Mouse (Mus musculus): ENCODE measurements around the gene Tex46. TPM values are rescaled to one million over a fixed set of nuclear protein-coding genes. Genes with fewer than 3 reads are reported as not detected.

Tex46 gene
- polyA plus RNA-seq, 1 experiment, result not detected

DNA sequence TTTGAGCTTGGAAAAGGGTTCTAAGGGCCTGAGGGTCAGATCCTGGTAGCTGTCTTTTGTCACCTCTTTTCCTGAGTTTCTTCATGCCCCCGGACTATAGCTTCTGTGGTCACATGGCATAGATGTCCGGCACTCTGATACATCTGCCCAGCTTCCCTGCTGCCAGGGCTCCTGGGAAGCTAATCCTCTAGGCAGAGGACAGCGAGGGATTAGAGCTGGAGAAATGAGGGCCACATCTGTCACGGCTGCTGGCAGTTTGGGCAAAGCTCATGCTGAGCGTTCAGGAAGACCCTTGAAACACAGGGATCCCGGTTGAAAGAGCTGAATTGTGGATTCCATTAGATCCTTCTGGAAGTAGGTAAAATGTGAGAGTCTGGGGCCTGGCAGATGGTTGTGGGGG, 12.2 kb downstream of the Tex46 start, which contains the start of gene Lactbl1:
Gene Lactbl1 (plus strand): TSS at position 234 of the 400 bp plus-strand sequence.
- 72% methylated on average over 6 of the region's 6 CpGs for WGBS
- no peak for DNase-seq (ENCODE audit: low read depth, low spot score)

DNA sequence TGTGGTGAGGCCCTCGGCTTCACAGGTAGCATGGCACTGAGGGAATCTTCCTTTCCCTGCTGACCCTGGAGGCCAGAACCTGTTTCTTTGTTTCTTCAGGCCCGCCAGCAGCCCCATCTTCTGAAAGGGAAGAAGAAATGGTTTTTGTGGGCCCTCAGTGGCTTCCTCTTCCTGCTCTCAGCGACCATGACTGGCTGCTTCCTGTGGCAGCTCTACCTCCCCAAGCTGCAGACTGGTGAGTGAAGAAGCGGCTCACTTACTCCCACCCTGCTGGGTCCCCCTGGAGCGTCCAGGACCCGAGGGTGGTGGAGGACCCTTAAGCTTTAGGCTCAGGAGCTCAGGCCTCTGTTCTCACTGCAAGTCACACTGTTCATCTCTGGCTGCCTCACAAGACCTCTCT, 16.4 kb downstream of the Tex46 start:
- 61% methylated on average over 6 of the region's 6 CpGs for WGBS
- DNase-seq (ENCODE audit: low read depth, low spot score), result no peak

DNA sequence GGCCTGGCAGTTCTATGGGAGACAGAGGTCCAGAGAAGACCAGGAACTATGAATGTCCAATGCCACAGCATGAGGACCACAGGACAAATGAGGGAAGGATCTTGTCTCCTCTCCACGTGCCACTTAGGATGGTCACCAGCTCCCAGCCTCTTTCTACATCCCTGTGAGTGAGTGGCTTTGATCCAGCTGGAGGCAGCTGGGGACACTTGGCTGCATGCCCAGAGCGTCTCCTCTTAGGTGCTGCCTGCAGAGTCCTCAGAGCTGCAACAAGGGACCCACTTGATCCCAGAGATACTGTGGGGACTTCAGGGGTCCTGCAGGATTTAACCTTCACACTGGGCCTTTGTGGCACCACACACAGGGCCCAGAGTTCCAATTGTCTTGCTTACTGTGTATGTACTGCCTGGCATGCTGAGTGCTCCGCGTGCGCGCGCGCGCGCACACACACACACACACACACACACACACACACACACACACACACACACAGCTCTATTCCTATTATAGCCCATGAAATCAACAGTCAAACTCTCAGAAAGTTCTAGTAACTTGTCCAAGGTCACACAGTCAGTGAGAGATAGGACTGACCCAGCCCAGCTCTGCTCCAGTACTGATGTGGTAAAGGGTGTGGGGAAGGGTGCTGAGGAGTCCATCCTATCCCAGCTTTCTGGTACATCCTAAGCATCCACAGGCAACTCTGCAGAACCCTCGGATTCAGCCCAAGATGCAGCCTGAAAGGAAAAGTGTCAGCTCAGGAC, 21.2 kb downstream of the Tex46 start:
- no peak for DNase-seq (ENCODE audit: low read depth, low spot score)
- 76% methylated on average over 11 of the region's 11 CpGs for WGBS

DNA sequence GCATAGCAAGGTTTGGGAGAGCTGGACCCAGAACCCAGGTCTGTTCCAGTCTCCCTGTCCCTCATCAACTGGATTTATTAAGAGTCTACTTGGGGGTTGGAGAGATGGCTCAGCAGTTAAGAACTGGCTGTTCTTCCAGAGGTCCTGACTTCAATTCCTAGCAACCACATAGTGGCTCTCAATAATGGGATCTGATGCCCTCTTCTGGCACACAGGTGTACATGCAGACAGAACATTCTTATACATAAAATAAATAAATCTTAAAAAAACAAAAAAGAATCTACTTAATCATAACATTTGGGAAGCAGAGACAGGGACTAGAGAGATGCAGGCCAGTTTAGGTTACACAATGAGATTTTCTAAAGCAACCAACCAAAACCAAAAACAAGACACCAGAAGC, 25.8 kb downstream of the Tex46 start:
- no peak for DNase-seq (ENCODE audit: low read depth, low spot score)

DNA sequence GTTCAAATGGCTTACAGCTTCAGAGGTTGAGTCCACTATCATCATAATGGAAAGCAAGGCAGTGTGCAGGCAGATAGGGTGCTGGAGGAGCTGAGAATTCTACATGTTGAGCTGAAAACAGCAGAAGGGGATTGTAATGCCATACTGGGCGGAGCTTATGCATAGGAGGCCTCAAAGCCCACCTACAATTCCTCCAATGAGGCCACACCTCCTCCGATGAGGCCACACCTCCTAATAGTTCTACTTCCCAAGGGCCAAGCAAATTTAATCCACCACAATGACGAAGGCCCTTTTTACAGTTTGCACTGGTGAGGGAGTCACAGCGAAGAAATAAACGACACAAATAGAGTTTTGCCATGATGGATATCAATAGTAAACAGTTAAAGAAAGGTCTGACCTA, 26.3 kb downstream of the Tex46 start:
- DNase-seq (ENCODE audit: low read depth, low spot score), result no peak
- WGBS, result 73% methylated on average over 5 of the region's 5 CpGs

DNA sequence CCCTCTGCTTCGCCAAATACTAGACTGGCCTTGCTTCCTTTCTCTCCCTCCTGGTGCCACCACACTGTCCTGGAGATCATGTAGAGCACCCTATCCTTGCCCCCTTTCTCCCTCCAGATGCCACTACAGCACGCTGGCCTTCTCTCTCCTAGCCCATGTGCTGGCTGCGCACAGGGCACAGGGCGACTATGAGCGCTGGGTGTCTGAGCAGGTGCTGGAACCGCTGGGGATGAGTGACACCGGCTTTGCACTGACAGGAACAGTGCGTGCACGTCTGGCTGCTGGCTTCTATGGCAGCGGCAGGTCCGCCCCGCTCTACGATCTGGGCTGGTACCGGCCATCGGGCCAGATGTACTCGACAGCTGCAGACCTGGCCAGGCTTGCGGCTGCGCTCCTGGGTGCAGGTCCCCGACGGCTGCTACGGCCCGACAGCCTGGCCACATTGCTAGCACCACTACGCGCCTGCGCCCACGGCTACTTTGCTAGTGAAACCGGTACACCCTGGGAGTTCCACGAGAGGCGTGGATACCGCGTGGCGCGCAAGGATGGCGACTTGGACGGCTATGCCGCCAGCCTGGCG, 26.8 kb downstream of the Tex46 start:
- DNase-seq (ENCODE audit: low read depth, low spot score), result no peak
- WGBS, result 15% methylated on average over 37 of the region's 37 CpGs

DNA sequence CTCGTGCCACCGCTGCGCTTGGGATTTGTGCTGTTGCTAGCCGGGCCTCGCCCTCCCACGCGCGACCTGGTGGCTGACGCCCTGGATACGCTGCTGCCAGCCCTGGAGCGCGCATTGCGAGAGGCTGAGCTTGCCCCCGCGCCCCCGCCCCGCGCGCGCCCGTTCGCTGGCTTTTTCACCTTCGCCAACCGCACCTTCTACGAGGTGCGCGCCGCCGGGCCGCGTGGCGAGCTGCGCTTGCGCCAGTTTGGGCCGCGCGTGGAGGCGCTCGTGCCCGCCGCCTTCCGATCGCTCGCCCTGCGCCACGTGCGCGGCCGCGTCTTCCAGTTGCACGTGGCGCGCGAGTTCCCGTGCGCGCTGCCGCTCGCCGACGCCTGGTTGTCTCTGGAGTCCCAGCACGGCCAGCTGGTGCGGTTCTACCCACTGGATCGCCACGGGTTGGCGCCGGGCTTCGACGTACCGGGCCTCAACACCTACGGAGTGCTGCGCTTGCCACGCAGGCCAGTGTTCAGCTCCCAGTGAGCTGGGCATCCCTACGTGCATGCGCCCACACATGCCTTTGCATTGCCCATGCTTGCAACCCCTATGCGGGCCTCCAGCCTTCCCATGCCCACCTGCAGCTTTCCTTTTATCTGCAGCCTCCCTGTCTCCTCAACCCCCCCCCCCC, 27.5 kb downstream of the Tex46 start:
- DNase-seq (ENCODE audit: low read depth, low spot score), result no peak
- 3% methylated on average over 76 of the region's 76 CpGs for WGBS

DNA sequence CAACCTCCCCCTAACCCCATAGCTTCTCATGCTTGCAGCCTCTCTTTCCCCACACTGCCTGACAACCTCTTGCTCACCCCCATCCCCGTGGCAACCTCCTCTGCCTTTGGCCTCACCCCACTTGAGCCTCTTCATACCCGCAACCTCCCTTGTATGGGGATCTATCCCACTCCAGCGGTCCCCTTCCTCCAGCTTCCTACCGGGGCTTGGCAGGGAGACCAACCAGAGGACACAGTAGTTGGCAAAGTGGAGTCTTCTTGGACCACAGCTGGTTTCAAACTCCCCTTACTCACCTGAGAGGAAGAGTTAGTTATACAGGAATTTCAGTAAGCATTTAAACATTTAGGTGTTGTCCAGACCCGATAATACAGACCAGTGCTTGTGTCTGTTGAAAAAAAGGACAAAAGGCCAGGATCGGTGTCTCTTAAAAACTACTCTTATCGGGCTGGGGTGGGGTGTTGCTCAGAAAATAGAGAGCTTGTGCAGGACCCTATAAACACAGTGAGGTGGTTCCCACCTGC, 28.1 kb downstream of the Tex46 start:
- 55% methylated on average over 7 of the region's 7 CpGs for WGBS
- DNase-seq (ENCODE audit: low read depth, low spot score), result no peak

DNA sequence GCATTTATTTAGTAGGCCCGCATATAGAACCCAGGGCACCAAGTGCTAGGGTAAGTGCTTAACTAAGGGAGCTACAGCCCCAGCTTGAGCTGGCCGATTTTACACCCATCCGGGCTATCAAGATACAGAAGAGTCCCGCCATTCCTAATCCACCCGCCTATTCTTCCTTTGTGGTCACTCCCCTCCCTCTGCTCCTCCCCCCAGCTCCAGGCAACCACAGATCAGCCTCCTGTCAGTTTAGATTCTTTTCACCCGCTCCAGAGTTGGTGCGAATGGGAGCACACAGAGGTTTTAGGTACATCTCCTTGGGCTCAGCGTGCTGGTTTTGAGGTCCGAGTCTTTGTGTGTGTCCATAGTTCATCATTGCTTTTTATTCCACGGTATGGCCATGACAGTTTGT, 28.7 kb downstream of the Tex46 start:
- WGBS, result 23% methylated on average over 10 of the region's 10 CpGs
- DNase-seq (ENCODE audit: low read depth, low spot score), result no peak

DNA sequence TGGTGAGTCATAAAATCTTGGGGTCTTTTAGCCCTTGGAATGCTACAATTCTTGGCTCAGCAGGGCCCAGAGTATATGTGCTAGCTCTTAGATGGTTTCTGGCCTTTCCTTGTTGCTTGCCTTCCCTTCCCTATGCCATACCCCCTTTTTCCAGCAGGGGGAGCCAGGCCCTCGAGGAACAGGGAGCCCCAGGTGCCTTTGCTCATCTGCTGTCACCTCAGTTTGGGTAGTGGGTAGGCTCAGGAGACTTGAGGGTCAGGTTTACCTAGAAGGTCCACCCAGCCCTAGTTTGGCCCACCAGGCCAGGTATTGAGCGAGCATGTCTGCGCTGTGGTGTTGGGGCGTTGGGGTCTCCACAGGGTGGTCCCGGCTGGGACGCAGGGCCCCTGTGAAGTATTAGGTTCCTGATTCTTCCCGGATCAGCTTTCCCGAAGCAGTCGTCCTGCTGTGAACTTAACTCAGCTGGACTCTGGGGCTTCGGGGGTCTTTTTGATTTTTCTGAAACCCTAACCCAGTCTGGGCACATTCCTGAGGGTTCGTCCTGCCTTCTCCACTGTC, 38.8 kb downstream of the Tex46 start:
- WGBS, result 14% methylated on average over 11 of the region's 11 CpGs
- peak; percentile 56 for DNase-seq (ENCODE audit: low read depth, low spot score)

DNA sequence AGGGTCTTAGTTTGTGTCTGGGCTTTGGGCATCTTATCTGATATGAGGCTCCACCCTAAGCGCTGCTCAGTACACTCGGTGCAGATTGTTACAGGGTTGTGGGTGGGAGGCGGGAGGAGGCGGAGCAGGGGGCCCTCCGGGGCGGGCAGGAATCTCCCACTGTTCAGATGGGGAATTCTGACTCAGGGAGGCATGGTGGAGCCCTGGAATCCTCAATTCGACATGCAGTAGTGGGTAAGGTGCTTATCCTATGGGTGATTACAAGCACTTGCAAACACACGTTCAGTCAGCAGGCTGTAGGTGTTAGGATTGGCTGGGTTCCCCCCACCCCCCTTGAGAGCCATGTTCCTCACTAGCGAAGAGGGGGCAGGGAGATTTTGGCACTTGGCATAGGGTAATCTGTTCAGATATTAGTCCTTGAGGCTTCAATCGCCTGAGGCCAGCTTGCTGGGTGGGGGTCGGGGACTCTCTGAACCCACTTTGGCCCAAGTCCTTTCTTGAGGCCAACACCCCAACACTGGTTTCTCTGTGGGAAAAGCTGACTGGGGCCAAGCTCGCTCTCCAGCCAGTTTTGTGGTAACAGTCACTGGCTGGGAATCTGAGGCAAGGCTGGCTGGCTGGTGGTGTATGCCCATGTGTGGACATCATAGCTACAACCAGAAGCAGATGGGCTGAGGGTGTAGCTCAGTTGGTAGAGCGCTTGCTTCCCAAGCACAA, 39.4 kb downstream of the Tex46 start:
- WGBS, result 41% methylated on average over 13 of the region's 13 CpGs
- DNase-seq (ENCODE audit: low read depth, low spot score), result no peak

DNA sequence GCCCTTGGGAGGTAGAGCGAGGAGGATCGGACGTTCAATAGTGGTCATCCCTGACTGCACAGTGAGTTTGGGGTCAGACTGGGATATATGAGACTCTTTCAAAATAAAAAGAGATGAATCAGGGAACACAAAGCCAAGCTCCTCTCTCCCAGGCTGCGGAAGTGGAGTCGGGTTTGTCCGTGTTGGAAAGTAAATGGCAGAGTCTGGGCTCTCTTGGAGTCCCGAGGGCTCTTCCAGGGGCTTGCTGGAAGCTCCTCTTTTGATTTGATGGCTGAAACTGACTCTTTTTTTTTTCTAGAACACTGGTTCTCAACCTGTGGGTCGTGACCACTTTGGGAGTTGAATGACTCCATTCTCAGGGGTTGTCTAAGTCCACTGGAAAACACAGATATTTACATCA, 40.0 kb downstream of the Tex46 start:
- DNase-seq (ENCODE audit: low read depth, low spot score), result no peak
- WGBS, result 77% methylated on average over 8 of the region's 8 CpGs

DNA sequence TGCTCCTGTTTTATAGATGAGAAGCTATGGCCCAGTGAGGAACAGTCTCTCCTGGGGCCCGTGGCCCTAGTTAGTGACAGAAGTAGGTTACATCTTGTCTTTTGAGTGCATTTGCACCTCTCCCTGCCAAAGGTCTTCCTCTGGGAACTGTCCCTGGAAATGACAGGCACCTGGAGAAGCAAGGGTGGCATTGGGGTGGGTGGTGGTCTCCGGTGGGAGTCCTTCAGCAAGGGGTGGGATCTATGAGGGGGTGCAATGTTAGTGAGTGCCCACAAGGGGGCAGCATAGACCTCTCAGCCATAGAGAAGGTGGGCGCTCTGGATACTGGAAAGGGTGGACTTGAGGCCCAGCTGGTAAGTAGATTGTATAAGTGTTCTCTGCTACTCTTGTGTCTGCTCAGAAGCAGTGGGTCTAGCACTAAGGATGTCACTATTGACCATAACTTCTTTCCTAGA, 41.1 kb downstream of the Tex46 start:
- 64% methylated on average over 3 of the region's 3 CpGs for WGBS
- DNase-seq (ENCODE audit: low read depth, low spot score), result no peak

DNA sequence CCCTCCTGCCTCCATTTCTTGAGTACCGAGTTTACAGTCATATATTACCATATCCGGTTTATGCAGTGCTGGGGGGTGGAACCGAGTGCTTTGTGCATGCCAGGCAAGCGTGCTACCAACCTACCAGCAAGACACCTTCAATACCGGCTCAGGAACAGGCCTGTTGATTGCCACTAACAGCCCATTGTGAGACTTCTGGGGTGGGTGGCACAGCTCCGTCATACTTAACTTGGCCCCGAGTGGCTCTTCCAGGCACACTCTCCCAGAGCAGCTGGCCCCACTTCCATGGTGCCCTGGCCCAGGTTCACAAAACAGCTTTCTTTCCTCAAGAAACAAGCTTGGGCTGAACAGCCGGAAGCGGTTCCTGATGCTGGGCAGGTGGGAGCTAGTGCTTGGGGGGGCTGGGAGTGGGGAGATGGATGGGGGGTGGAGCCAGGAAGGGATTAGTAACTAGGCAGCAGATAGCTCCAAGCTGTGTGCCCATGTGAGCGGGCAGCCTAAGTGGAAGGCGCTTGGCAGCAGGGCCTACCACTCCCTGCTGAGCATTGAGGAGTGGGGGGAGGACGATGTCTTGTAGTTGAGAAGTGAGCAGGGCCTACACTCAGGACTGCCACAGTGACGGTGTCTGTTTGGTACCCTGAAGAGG, 41.8 kb downstream of the Tex46 start:
- 81% methylated on average over 13 of the region's 13 CpGs for WGBS
- DNase-seq (ENCODE audit: low read depth, low spot score), result no peak

DNA sequence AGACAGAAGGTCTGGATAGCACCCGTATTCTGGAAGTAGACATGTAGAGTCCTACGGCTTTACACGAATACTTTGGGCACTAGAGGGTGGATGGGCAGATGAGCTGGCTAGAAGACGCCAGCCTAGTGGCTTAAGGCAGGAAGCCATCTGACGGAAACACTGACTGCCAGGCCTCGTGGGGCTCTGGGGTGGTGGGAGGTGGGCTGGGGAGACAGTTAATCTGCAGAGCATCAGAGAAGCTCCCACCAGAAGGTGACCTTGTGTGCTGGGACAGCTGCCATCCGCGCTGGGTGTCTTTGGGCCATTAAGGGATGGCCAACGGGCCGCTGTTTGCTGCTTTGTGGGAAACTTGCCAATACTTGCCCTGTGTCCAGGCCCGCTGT, 42.3 kb downstream of the Tex46 start:
- no peak for DNase-seq (ENCODE audit: low read depth, low spot score)
- WGBS, result 74% methylated on average over 11 of the region's 11 CpGs

DNA sequence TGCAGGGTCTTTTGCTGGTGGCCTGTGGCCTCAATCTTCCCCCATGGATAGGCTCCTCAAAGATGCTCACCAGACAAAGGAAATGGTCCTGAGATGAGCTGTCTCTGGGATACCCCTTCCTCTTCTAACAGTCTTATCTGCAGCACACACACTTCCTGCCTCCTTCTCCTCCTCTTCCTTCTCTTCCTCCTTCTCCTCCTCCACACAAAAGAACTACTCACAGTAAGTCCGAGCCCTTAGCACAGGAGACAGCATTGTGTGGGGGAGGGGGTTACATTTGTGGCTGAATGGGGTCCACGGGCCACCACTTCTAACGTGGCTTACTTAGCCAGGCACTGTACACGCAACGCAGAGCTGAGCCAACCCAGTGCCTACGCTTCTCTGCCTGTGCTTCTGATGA, 42.8 kb downstream of the Tex46 start:
- 75% methylated on average over 6 of the region's 6 CpGs for WGBS

DNA sequence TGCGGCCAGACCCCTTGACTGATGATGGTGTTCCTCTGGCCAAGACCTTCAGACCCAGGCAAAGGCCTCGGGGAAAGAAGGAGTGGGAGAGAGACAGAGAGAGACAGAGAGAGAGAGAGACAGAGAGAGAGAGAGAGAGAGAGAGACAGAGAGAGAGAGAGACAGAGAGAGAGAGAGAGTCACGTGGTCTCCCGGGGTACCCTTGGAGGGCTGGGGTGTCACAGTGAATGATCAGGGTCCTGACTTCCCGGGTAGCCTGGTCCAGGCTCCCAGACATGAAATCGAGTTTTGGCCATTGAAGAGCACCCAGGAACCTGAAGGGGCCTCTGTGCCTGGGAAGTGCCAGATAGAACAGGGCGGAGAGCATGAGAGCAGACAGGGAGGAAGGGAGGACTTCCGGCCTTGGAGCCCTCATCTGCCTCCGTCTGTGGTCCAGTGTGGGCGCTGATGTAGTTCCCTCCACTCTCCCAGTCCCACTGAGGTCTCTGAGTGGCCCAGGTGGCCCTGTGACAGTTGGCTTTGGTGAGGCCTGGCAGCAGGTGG, 43.5 kb downstream of the Tex46 start:
- DNase-seq (ENCODE audit: low read depth, low spot score), result no peak
- WGBS, result 78% methylated on average over 10 of the region's 10 CpGs

More for the DNA sequence above, 42.8 kb downstream of the Tex46 start:
- DNase-seq (ENCODE audit: low read depth, low spot score), result no peak

DNA sequence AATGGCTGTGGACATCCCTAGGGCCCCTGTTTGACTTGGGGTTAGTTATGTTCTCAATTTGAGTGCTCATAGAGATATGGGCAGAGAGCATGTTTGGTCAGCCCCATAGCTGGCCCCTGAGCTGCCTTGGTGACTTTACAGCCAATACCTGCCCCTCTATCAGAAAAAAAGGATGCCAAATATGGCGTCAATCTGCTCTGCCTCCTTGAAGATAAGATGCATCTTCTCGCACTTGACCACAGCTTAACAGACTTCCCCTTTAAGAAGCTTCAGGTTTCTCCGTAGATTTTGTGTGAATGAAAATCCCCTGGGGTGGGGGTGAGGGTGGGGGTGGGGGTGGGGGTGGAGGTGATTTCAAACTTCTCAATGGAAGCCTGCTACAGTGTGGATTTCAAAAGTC, 47.7 kb downstream of the Tex46 start:
- 90% methylated on average over 3 of the region's 3 CpGs for WGBS
- no peak for DNase-seq (ENCODE audit: low read depth, low spot score)
